Mouse (Mus musculus): ENCODE results near the gene Mep1a. TPM values are rescaled to one million over a fixed set of nuclear protein-coding genes. Genes with fewer than 3 reads are reported as not detected.

Mep1a gene
- polyA plus RNA-seq, 3 experiments from 2014 or later = not detected

DNA sequence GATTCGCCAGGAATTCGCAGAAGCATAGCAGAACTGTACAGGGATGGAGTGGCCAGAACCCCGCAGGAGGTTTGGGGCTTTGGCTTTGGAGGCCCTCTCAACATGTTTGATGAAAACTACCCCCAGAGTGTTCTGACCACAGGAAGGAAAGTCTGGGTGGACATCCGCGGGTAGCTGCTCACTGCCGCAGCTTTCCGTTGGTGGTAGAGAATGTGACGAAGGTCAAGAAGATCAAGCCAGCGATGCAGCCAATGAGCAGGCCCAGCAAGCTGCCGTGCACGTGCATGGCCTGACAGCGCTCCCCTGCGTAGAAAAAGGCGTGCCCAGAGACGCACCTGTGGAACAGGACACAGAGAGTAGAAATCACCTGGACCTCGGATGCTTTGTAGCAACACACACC is 27.8 kb downstream of the Mep1a start:
- no peak for ATAC-seq

DNA sequence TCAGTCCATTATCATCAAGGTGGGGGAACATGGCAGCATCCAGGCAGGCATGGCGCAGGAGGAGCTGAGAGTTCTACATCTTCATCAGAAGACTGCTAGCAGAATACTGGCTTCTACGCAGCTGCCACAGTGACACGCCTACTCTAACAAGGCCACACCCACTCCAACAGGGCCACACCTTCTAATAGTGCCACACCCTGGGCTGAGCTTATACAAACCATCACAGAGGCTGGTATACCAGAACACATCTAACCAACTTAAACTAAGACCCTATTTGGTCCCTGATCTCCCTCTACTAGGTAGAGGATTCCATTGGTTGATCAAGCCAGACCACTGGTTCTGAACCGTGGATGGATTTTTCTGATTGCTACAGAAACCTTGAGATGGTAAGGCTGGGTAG is 30.1 kb downstream of the Mep1a start:
- ATAC-seq = no peak

DNA sequence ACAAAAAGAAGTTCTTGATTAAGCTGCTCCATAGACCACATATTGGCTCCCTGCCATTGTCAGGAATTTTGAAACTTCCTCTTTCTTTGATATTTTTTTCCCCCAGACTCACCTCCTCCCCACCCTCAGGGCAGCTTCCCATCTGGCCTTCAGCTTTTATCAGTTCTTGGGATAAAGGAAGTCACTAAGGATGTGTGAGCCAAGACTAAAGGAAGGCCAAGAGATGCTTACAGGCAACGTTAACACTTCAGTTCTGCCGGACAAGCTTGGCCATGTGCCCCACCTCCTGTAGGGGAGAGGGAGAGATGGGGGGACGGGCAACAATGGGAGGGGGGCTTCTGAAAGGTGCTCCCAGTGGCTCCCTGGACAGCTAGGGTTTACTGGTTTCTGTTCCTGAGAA is 32.6 kb downstream of the Mep1a start:
- ATAC-seq = no peak

DNA sequence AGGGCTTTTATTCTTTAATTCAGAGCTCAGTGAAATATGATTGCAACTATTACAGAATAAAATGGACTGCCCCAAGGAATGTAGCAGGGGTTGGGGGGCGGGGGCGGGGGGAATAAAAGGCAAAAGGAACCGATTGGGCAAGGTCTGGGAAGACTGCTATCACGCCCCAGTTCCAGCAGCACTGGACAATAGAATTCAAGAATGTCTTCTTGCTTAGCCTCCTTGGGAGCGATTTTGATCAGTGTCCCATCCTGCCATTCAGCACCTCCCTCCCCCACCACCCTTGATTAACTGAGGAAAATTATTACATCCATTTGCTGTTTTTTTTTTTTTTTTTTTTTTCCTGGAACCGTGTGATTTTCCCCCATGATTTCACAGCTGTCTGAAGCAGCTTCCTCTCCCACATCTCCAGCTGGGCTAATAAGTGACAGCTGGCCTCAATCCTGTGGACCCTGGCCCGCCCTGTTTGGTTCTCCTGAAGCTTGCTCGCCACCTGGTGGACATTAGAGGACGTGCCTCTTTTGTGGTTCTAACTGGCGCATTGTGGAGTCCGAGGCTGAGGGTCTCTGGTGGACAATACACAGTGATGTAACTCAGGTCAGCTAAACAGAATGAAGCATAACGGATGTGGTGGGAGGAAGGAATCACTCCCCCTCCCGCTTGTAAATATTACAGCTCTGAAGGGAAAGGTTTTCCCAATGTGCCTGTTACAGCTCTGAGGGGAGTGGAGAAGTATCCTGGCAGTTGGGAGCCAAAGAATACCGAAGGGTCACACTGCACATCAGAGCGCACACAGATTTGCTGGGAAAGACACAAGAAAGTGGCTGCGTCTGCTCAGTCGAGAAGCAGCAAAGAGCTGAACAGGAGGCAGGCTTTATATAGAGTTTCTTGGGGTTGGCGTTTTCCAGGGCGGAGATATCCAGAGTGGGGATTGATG is 42.1 kb downstream of the Mep1a start:
- no peak for ATAC-seq

DNA sequence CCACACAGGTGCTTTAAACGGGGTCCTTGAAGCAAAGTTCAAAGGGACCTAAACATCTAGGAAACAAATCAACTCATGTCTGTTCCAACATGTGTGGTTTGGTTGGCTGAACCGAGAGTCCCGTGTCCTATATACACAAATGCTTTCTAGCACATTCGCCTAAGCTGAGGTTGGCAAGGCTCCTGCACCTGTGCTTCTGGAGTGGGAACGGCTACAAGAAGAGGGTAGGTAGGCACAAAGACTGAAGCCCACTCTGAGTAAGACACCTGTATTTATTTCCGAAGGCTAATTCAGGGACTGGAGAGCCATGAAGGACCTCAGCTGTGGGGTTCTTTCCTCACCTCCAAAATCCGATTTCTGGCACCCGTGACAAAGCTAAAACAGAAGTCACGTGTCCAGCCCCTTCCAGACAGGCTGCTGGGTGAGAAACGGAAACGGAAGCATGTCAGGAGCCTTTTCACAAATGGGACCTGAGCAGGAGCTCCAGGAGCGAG is 42.8 kb downstream of the Mep1a start:
- ATAC-seq = no peak

DNA sequence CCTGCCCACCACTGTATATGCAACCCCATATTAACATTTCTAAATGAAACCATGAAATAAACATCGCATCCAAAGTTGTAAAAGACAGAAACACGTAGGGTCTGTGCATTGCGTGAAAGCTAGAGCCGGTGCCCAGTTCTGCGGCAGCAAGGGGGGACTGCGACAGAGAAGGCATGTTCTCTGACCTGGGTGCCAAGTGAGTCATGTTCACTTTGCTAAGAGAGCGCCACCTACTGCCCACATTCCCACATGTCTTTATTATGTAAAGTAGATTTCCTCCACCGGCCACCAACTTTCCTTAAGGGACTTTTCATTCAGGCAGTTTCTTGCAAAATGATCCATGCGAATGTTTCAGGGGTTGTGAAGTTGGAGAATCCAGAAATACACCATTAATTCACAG is 44.0 kb downstream of the Mep1a start:
- no peak for ATAC-seq

DNA sequence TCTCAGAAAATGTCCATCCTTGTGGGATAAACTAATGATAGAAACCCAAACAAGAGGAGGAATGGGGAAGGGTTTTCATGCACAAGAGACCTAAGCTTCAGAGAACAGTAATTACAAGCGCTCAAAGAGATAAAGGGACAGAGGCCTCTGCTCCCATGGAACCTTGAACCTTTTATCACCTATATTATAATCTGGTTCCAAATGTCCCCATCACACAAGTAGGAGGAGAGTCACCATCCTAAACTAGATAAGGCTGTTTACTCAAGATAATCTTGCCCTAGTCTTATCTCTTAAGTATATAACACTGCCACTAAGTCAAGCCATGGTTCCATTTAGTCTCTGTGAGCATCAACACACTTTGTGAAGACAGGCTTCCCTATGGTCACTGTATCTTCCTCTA is 51.4 kb downstream of the Mep1a start:
- ATAC-seq = no peak

DNA sequence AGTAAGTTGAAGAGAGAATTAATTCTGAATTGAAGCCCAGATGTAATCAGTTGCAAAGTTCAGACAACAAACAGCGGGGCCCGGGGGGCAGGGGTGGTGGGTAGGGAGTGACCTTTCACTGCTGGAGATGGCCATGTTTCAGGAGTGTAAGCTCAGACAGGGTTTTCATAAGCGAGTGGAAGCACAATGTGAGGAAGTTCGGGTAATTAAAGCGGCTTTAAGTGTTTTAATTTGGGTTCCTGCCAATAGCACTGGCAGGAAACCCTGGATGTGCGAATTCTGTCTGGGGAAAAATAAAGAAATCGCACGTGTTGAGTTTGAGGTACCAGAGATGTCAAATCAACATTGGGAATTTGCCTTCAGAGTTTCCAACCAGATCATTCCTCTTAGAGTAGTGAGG is 68.1 kb downstream of the Mep1a start:
- no peak for ATAC-seq

DNA sequence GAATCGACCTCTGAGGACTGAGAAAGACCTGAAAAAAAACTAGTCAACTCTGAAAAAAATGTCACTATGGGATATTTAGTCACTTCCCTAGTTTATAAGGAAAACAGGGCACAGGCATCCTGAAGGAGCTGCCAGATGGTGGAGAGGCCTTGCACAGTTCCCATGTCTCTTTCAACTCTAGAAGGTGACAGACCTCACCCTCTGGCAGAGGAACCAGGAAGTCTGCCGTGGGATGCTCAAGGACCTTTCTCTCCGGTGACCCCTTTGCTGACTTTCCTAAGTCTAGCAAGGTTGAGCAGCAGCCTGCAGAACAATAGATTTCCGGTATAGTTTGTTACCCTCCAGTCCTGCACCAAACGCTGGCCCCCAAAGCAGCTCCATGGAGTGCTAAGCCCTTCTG is 70.9 kb downstream of the Mep1a start:
- ATAC-seq = no peak

Other genes with a start within 250 kb of the Mep1a start
- not detected for gene Adgrf1, start 232.5 kb downstream of the Mep1a start, polyA plus RNA-seq (2017; shearing (Covaris generic))
- gene Adgrf5, start 142.4 kb downstream of the Mep1a start, polyA plus RNA-seq (2017; shearing (Covaris generic)) = not detected
- not detected for gene Ankrd66, start 40.8 kb upstream of the Mep1a start, polyA plus RNA-seq (2017; shearing (Covaris generic))
- gene Pla2g7, start 65.3 kb upstream of the Mep1a start, polyA plus RNA-seq (2017; shearing (Covaris generic)) = 1 to 10 TPM in 1 of 3 experiments, under 1 TPM in 1, not detected in 1; 0.34 to 1.2 TPM
- gene Tdrd6, start 127.5 kb upstream of the Mep1a start, polyA plus RNA-seq (2017; shearing (Covaris generic)) = not detected
- 1 to 10 TPM; 1.6 to 3.6 (median 2.8) TPM for gene Slc25a27, start 164.4 kb upstream of the Mep1a start, polyA plus RNA-seq (2017; shearing (Covaris generic))
- 1 to 10 TPM in 2 of 3 experiments, under 1 TPM in 1; 0.71 to 1.4 (median 1.2) TPM for gene Cyp39a1, start 164.6 kb upstream of the Mep1a start, polyA plus RNA-seq (2017; shearing (Covaris generic))